Mouse (Mus musculus): ENCODE data around the gene Myo18a. TPM values are rescaled to one million over a fixed set of nuclear protein-coding genes. Genes with fewer than 3 reads are reported as not detected.
A peak's percentile ranks its signal among the peaks of the same experiment; 100 is the strongest.

The Myo18a gene
- total and polyA plus RNA-seq, 2 experiments from 2014 or later, result 82.5 to 218 TPM

DNA sequence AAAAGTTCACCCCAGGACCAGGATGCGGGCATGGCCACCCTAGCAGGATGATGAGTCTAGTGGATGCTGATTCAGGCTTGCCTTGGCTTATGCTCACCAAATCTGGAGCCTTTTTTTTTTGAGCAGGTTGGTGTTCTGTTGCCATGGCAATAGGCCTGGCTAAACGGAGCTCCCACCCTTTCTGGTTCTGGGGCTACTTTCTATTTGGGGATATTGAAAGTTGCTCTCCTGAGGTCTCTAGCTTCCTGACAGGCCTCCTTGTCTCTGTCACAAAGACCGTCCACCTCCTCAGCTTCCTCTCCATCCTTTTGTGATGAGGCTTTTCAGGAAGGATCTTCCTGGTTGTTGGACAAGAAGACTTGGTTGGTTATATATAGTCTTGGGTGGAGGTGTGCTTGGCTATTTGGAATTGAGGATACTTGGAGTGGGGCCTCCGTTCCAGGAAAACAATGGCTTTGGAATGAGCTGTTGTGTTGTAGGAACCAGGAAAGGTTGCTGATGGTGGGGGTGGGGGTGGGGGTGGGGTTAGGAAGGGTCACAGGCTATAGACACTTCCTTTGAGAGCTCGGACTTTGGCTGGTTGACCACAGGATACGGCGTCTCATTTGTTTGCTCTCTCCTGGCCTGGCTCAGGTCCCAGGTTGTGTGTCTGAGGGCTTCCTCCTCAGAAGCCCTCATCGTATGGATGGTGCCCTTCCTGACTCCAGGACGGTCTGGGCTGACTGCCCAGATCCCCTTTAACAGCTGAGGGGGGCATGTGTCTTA is 1.8 kb downstream of the Myo18a start:
- H3K4me3 ChIP-seq (ENCODE audit: low read depth, low read length), result peak overlapping the region; percentile 93
- 43% methylated on average over 9 of the region's 9 CpGs for WGBS
- H3K27ac ChIP-seq (ENCODE audit: low read depth), result peak overlapping the region; percentile 88
- TF ChIP-seq EP300 (IDR thresholded peaks at IDR 0.05; ENCODE audit: low read depth) (no peak), CTCF (IDR thresholded peaks at IDR 0.05; ENCODE audit: low read depth) (no peak)
- H3K4me1 ChIP-seq (ENCODE audit: control insufficient read depth, insufficient read depth), result peaks cover 21% of the 10 kb centered on the region
- no peaks in the 10 kb centered on the region for H3K36me3 ChIP-seq (replicated peaks; ENCODE audit: control insufficient read depth, insufficient read depth, low read length)
- H3K9me3 ChIP-seq (replicated peaks; ENCODE audit: control insufficient read depth, low read length), result no peaks in the 10 kb centered on the region
- ATAC-seq (ENCODE audit: insufficient read depth, low read depth), result peak; percentile 15; the same call in 1 of the 2 replicates
- H3K4me2 ChIP-seq (ENCODE audit: low read depth, low read length), result peak overlapping the region; percentile 97
- DNase-seq (ENCODE audit: low spot score), result no peak
- H3K27me3 ChIP-seq (ENCODE audit: control insufficient read depth, insufficient read depth, low read length), result no peaks in the 10 kb centered on the region
- 0 out of 2 replicates have a peak overlapping the region, but pooled peaks have one; percentile 92 for H3K9ac ChIP-seq (replicated peaks; ENCODE audit: low read depth, low read length)

DNA sequence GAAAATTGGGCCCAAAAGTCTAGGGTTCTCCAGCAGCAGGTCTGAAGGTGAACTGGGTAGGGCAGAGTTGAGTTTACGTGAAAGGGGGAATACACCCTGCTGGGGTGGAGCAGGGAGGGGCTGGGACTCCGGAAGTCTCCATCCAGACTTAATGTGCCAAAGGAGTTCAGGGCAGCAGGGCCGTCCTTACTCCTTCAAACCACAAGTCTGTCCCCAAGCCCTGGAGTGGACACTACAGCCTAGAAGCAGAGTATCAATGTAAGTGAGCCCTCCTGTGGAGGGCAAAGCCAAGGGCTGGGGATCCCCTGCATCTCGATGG is 2.4 kb downstream of the Myo18a start:
- H3K4me2 ChIP-seq (ENCODE audit: low read depth, low read length), result peak overlapping the region; percentile 77
- no peaks in the 10 kb centered on the region for H3K27me3 ChIP-seq (ENCODE audit: control insufficient read depth, insufficient read depth, low read length)
- TF ChIP-seq EP300 (IDR thresholded peaks at IDR 0.05; ENCODE audit: low read depth), result no peak
- no peak for TF ChIP-seq CTCF (IDR thresholded peaks at IDR 0.05; ENCODE audit: low read depth)
- no peaks in the 10 kb centered on the region for H3K9me3 ChIP-seq (replicated peaks; ENCODE audit: control insufficient read depth, low read length)
- peaks cover 25% of the 10 kb centered on the region for H3K4me1 ChIP-seq (ENCODE audit: control insufficient read depth, insufficient read depth)
- 36% methylated on average over 4 of the region's 4 CpGs for WGBS
- no peaks in the 10 kb centered on the region for H3K36me3 ChIP-seq (replicated peaks; ENCODE audit: control insufficient read depth, insufficient read depth, low read length)
- DNase-seq (ENCODE audit: low spot score) (no peak), ATAC-seq (ENCODE audit: insufficient read depth, low read depth) (no peak)
- no peak overlapping the region for H3K4me3 ChIP-seq (ENCODE audit: low read depth, low read length)
- H3K9ac ChIP-seq (replicated peaks; ENCODE audit: low read depth, low read length), result no peak overlapping the region
- peak overlapping the region; percentile 88 for H3K27ac ChIP-seq (ENCODE audit: low read depth)

DNA sequence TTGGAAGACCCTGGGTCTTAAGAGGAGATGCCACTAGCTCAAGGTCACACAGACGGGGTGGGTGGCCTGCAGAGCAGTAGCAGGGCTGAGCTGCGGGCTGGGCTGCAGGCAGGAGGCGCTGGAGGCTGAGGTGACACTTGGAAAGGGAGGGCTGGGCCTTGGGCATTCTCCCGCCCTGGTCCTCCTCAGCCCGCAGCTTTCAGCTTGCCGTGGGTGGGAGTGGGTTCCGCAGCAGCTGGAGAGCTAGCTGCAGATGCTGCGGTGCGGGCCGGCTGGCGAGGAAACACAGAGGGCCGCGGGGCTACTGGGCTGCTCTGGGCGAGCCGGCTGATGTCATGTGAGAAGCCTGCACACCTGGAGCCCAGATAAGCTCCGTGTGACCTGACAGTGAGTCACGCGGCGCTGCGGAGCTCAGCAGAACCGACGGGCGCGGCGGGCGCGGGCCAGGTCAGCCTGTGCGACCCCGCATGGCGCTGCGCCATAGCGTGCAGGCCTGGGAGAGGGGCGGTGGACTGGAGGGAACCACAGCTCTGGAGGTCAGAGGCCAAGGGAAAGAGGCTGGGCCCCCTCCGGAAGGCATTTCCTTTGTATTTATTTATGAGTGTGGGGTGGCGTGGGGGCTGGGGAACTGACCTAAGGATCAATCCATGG is 3.4 kb downstream of the Myo18a start:
- ATAC-seq (ENCODE audit: insufficient read depth, low read depth), result peak; percentile 65
- Histone ChIP-seq H3K4me2 (ENCODE audit: low read depth, low read length) (peak overlapping the region; percentile 77), H3K36me3 (replicated peaks; ENCODE audit: control insufficient read depth, insufficient read depth, low read length) (no peaks in the 10 kb centered on the region), H3K27me3 (ENCODE audit: control insufficient read depth, insufficient read depth, low read length) (no peaks in the 10 kb centered on the region), H3K4me3 (ENCODE audit: low read depth, low read length) (peak overlapping the region; percentile 48), H3K9me3 (replicated peaks; ENCODE audit: control insufficient read depth, low read length) (no peaks in the 10 kb centered on the region), H3K27ac (ENCODE audit: low read depth) (peak overlapping the region; percentile 88), H3K9ac (replicated peaks; ENCODE audit: low read depth, low read length) (peak overlapping the region; percentile 54), H3K4me1 (ENCODE audit: control insufficient read depth, insufficient read depth) (peaks cover 25% of the 10 kb centered on the region)
- 3% methylated on average over 35 of the region's 35 CpGs for WGBS
- DNase-seq (ENCODE audit: low spot score), result peak; percentile 44
- TF ChIP-seq EP300 (IDR thresholded peaks at IDR 0.05; ENCODE audit: low read depth), result peak; percentile 63
- TF ChIP-seq CTCF (IDR thresholded peaks at IDR 0.05; ENCODE audit: low read depth), result peak; percentile 65

DNA sequence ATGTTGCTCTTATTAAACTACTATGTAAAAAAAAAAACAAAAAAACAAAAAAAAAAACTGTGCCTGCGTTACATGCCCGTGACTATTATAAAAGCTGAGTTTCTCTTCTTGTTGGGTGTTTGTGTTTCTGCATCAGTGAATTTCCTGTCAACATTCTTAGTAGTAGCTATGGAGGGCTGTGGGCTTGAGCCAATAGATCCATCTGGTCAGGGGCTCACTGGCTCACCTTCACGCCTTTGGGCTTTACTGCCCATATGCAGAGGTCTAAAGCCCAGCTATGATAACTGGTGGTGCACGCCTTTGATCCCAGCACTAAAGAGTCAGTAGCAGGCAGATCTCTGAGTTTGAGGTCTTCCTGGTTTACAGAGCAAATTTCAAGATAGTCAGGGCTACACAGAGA is 6.5 kb downstream of the Myo18a start:
- Histone ChIP-seq H3K9me3 (replicated peaks; ENCODE audit: control insufficient read depth, low read length) (no peaks in the 10 kb centered on the region), H3K4me1 (ENCODE audit: control insufficient read depth, insufficient read depth) (peaks cover 21% of the 10 kb centered on the region), H3K36me3 (replicated peaks; ENCODE audit: control insufficient read depth, insufficient read depth, low read length) (no peaks in the 10 kb centered on the region), H3K9ac (replicated peaks; ENCODE audit: low read depth, low read length) (no peak overlapping the region), H3K4me3 (ENCODE audit: low read depth, low read length) (no peak overlapping the region), H3K27ac (ENCODE audit: low read depth) (no peak overlapping the region), H3K4me2 (ENCODE audit: low read depth, low read length) (no peak overlapping the region), H3K27me3 (ENCODE audit: control insufficient read depth, insufficient read depth, low read length) (no peaks in the 10 kb centered on the region)
- TF ChIP-seq EP300 (IDR thresholded peaks at IDR 0.05; ENCODE audit: low read depth) (no peak), CTCF (IDR thresholded peaks at IDR 0.05; ENCODE audit: low read depth) (no peak)
- ATAC-seq (ENCODE audit: insufficient read depth, low read depth), result no peak
- 75% methylated on average over 4 of the region's 4 CpGs for WGBS
- no peak for DNase-seq (ENCODE audit: low spot score)

DNA sequence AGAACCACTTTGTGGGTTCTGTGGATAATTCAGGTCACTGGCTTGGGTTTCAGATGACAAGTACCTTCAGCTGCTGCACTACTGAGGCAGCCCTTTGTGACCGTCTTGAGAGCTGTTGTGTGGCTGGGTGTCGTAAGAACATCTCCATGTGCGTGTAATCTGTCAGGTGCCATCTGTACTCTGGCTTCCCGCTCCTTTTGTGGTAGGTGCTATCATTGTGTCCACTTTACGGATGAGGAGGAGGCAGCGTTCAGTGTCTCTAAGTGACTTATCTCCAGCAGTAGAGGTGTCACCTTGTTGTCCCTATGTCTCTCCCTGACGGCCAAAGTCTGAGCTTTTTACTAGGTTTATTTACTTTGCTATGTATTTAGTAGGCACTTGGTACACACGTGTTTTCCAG is 7.3 kb downstream of the Myo18a start:
- ATAC-seq (ENCODE audit: insufficient read depth, low read depth) (no peak), DNase-seq (ENCODE audit: low spot score) (no peak)
- H3K27ac ChIP-seq (ENCODE audit: low read depth), result no peak overlapping the region
- 75% methylated on average over 8 of the region's 8 CpGs for WGBS
- no peaks in the 10 kb centered on the region for H3K9me3 ChIP-seq (replicated peaks; ENCODE audit: control insufficient read depth, low read length)
- no peak overlapping the region for H3K9ac ChIP-seq (replicated peaks; ENCODE audit: low read depth, low read length)
- H3K4me1 ChIP-seq (ENCODE audit: control insufficient read depth, insufficient read depth), result peaks cover 21% of the 10 kb centered on the region
- no peak for TF ChIP-seq CTCF (IDR thresholded peaks at IDR 0.05; ENCODE audit: low read depth)
- no peak for TF ChIP-seq EP300 (IDR thresholded peaks at IDR 0.05; ENCODE audit: low read depth)
- H3K27me3 ChIP-seq (ENCODE audit: control insufficient read depth, insufficient read depth, low read length), result no peaks in the 10 kb centered on the region
- H3K36me3 ChIP-seq (replicated peaks; ENCODE audit: control insufficient read depth, insufficient read depth, low read length), result no peaks in the 10 kb centered on the region
- H3K4me2 ChIP-seq (ENCODE audit: low read depth, low read length), result no peak overlapping the region
- H3K4me3 ChIP-seq (ENCODE audit: low read depth, low read length), result no peak overlapping the region

Measured in heart, postnatal 0 days (tissue).